Mouse (Mus musculus): ENCODE results near the gene Rbms1. TPM values are rescaled to one million over a fixed set of nuclear protein-coding genes. Genes with fewer than 3 reads are reported as not detected.

The Rbms1 gene
- total and polyA plus RNA-seq, 3 experiments: 10.1 to 27.4 TPM; not detected in 1

DNA sequence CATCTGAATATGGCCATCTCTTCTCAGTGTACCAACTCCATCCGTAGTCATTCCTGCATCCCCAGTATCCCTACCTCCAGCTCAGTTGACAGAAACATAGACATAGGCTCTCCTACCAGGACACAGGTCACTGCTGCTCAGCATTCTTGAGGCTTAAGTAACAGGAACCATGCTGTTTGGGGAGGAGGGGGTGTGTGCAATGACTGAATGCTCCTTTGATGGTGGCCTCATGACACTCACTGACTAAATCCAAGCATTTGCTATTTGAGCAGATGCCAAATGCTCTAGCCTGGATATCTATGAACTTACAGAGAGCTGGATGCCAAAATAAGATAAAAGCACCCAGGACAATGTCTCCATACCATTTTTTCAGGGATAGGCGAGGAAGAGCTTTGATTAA, 238.3 kb downstream of the Rbms1 start:
- no peaks in the 10 kb centered on the region for H3K9me3 ChIP-seq (replicated peaks; ENCODE audit: insufficient read depth, low read length)
- no peak for TF ChIP-seq TBP (IDR thresholded peaks at IDR 0.05; ENCODE audit: low read depth, low read length)
- no peak for TF ChIP-seq ZKSCAN1 (IDR thresholded peaks at IDR 0.05; ENCODE audit: low read depth, low read length)
- TF ChIP-seq POLR2AphosphoS2 (IDR thresholded peaks at IDR 0.05; ENCODE audit: low read length): no peak
- no peak for TF ChIP-seq SMC3 (IDR thresholded peaks at IDR 0.05; ENCODE audit: low read depth, low read length)
- TF ChIP-seq RAD21 (IDR thresholded peaks at IDR 0.05; ENCODE audit: low read depth, low read length): no peak
- no peak for TF ChIP-seq NELFE (IDR thresholded peaks at IDR 0.05; ENCODE audit: low read depth, low read length)
- no peak for TF ChIP-seq USF1 (IDR thresholded peaks at IDR 0.05; ENCODE audit: low read depth, low read length)
- no peak for TF ChIP-seq JUND (IDR thresholded peaks at IDR 0.05; ENCODE audit: low read depth, low read length)
- no peak for TF ChIP-seq MYB (IDR thresholded peaks at IDR 0.05; ENCODE audit: low read depth, low read length)
- TF ChIP-seq SIN3A (IDR thresholded peaks at IDR 0.05; ENCODE audit: low read length): no peak
- TF ChIP-seq MYC (IDR thresholded peaks at IDR 0.05; ENCODE audit: low read depth, low read length): no peak
- no peak for TF ChIP-seq HCFC1 (IDR thresholded peaks at IDR 0.05; ENCODE audit: low read depth, low read length)
- no peak for TF ChIP-seq E2F4 (IDR thresholded peaks at IDR 0.05; ENCODE audit: borderline replicate concordance, low read depth, low read length)
- TF ChIP-seq POLR2A (IDR thresholded peaks at IDR 0.05; ENCODE audit: control insufficient read depth in 1 of 2, insufficient read depth in 1 of 2, low read depth in 1 of 2, low read length in 2 of 2, poor library complexity in 1 of 2): no peak
- no peak for TF ChIP-seq GABPA (IDR thresholded peaks at IDR 0.05; ENCODE audit: low read depth, low read length)
- no peak for TF ChIP-seq GATA1 (IDR thresholded peaks at IDR 0.05; ENCODE audit: low read depth, low read length)
- TF ChIP-seq MEF2A (IDR thresholded peaks at IDR 0.05; ENCODE audit: extremely low read depth, insufficient replicate concordance, low read depth, low read length, poor library complexity, severe bottlenecking): no peak
- no peak for DNase-seq (ENCODE audit: low read depth, low spot score)
- no peak overlapping the region for H3K4me3 ChIP-seq (ENCODE audit: control insufficient read depth in 1 of 2, insufficient read depth in 1 of 2, low read depth in 2 of 2, low read length in 2 of 2)
- no peak overlapping the region for H3K9ac ChIP-seq (ENCODE audit: control insufficient read depth, low read depth, low read length, poor library complexity, severe bottlenecking)
- no peaks in the 10 kb centered on the region for H3K79me2 ChIP-seq (ENCODE audit: control insufficient read depth, insufficient read depth, low read length, poor library complexity)
- H3K27me3 ChIP-seq (ENCODE audit: control insufficient read depth in 1 of 2, insufficient read depth in 2 of 2, low read length in 2 of 2): no peaks in the 10 kb centered on the region
- no peak overlapping the region for H3K27ac ChIP-seq (ENCODE audit: control insufficient read depth, low read depth, low read length)
- H3K36me3 ChIP-seq (ENCODE audit: control insufficient read depth in 1 of 2, insufficient read depth in 2 of 2, low read length in 2 of 2): no peaks in the 10 kb centered on the region
- H3K4me1 ChIP-seq (ENCODE audit: control insufficient read depth in 1 of 2, insufficient read depth in 2 of 2, low read length in 2 of 2): no peaks in the 10 kb centered on the region

DNA sequence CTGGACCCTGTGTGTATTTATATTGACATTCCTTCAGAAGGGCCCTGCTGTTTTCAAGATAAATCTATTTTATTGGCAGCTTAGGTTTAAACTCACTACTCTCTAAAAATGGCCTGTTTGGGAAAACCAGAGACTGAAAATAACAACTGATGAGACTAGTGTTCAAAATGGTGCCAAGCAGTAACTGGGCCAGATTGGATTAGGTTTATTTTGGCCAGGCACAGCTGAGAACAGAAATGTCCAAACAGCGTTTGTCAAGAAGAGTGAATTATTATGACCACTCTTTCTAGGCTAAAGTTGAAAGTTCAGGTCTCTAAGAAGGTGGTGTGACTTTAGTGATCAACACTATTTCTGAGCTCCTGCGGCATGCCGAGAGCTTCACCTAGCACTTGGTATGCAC, 240.0 kb downstream of the Rbms1 start:
- Histone ChIP-seq H3K27me3 (ENCODE audit: control insufficient read depth in 1 of 2, insufficient read depth in 2 of 2, low read length in 2 of 2) (no peaks in the 10 kb centered on the region), H3K27ac (ENCODE audit: control insufficient read depth, low read depth, low read length) (no peak overlapping the region), H3K36me3 (ENCODE audit: control insufficient read depth in 1 of 2, insufficient read depth in 2 of 2, low read length in 2 of 2) (no peaks in the 10 kb centered on the region), H3K9me3 (replicated peaks; ENCODE audit: insufficient read depth, low read length) (no peaks in the 10 kb centered on the region), H3K9ac (ENCODE audit: control insufficient read depth, low read depth, low read length, poor library complexity, severe bottlenecking) (no peak overlapping the region), H3K79me2 (ENCODE audit: control insufficient read depth, insufficient read depth, low read length, poor library complexity) (no peaks in the 10 kb centered on the region), H3K4me1 (ENCODE audit: control insufficient read depth in 1 of 2, insufficient read depth in 2 of 2, low read length in 2 of 2) (no peaks in the 10 kb centered on the region), H3K4me3 (ENCODE audit: control insufficient read depth in 1 of 2, insufficient read depth in 1 of 2, low read depth in 2 of 2, low read length in 2 of 2) (no peak overlapping the region)
- no peak for TF ChIP-seq TBP (IDR thresholded peaks at IDR 0.05; ENCODE audit: low read depth, low read length)
- no peak for TF ChIP-seq MEF2A (IDR thresholded peaks at IDR 0.05; ENCODE audit: extremely low read depth, insufficient replicate concordance, low read depth, low read length, poor library complexity, severe bottlenecking)
- TF ChIP-seq CHD1 (IDR thresholded peaks at IDR 0.05; ENCODE audit: low read depth, low read length): no peak
- no peak for TF ChIP-seq ELF1 (IDR thresholded peaks at IDR 0.05; ENCODE audit: low read depth, low read length)
- no peak for TF ChIP-seq EP300 (IDR thresholded peaks at IDR 0.05; ENCODE audit: low read depth in 1 of 2, low read length in 2 of 2)
- no peak for DNase-seq (ENCODE audit: low read depth, low spot score)
